Mouse (Mus musculus): Measurements from ENCODE around the gene Mavs.
A peak's percentile ranks its signal among the peaks of the same experiment; 100 is the strongest.

The Mavs gene

GRCm38 (mm10) chr2:131260544-131261307 is 26.9 kb downstream of the Mavs start:
- DNase-seq (ENCODE audit: inconsistent age in 2 of 2, low spot score in 1 of 2): no peak

GRCm38 (mm10) chr2:131261481-131262212 is 27.8 kb downstream of the Mavs start:
- DNase-seq (ENCODE audit: inconsistent age in 2 of 2, low spot score in 1 of 2): no peak

- peak; percentile 98 to 99 for DNase-seq (ENCODE audit: inconsistent age in 2 of 2, low spot score in 1 of 2)
Measured at GRCm38 (mm10) chr2:131262213-131262672, 28.4 kb downstream of the Mavs start, which contains the start of gene Pank2. Pank2 (plus strand) TSS chr2:131262495.

GRCm38 (mm10) chr2:131262680-131263670 is 29.1 kb downstream of the Mavs start:
- DNase-seq (ENCODE audit: inconsistent age in 2 of 2, low spot score in 1 of 2): no peak

- DNase-seq (ENCODE audit: inconsistent age in 2 of 2, low spot score in 1 of 2): peak in 1 of 2 experiments; percentile 52
Measured at GRCm38 (mm10) chr2:131264027-131264426, 30.2 kb downstream of the Mavs start.

GRCm38 (mm10) chr2:131265056-131265455 is 31.2 kb downstream of the Mavs start:
- DNase-seq (ENCODE audit: inconsistent age in 2 of 2, low spot score in 1 of 2): peak in 1 of 2 experiments; percentile 58

- DNase-seq (ENCODE audit: inconsistent age in 2 of 2, low spot score in 1 of 2): no peak
Measured at GRCm38 (mm10) chr2:131275493-131275892, 41.6 kb downstream of the Mavs start.

- no peak for DNase-seq (ENCODE audit: inconsistent age in 2 of 2, low spot score in 1 of 2)
Measured at GRCm38 (mm10) chr2:131276722-131277121, 42.9 kb downstream of the Mavs start.

GRCm38 (mm10) chr2:131281596-131281995 is 47.7 kb downstream of the Mavs start:
- DNase-seq (ENCODE audit: inconsistent age in 2 of 2, low spot score in 1 of 2): no peak

GRCm38 (mm10) chr2:131286276-131286675 is 52.4 kb downstream of the Mavs start:
- no peak for DNase-seq (ENCODE audit: inconsistent age in 2 of 2, low spot score in 1 of 2)

GRCm38 (mm10) chr2:131290669-131291068 is 56.8 kb downstream of the Mavs start:
- DNase-seq (ENCODE audit: inconsistent age in 2 of 2, low spot score in 1 of 2): no peak

GRCm38 (mm10) chr2:131296746-131297261 is 62.9 kb downstream of the Mavs start:
- no peak for DNase-seq (ENCODE audit: inconsistent age in 2 of 2, low spot score in 1 of 2)

All from adrenal gland, adult (tissue).